Mouse (Mus musculus) E14TG2a.4 (cell line): ENCODE results near the gene 4930562C15Rik.
A peak's percentile ranks its signal among the peaks of the same experiment; 100 is the strongest.

ENCODE experiments used
- H3K27me3 ChIP-seq: 2 replicates; pipeline ENCODE4 v1.6.1; 2014; ENCODE audit warnings: low read length, control low read depth; ENCODE audit not compliant: insufficient read depth
- H3K36me3 ChIP-seq: 2 replicates; pipeline ENCODE4 v1.6.1; 2014; ENCODE audit warnings: low read length, control low read depth; ENCODE audit not compliant: insufficient read depth
- H3K4me1 ChIP-seq: replicated peaks from 2 replicates; pipeline ENCODE4 v1.6.1; 2014; ENCODE audit warnings: low read depth, low read length, control low read depth
- H3K4me3 ChIP-seq: replicated peaks from 2 replicates; pipeline ENCODE4 v1.5.1; 2014; ENCODE audit warnings: mild to moderate bottlenecking, low read length
- H3K9me3 ChIP-seq: 2 replicates; pipeline ENCODE4 v1.6.1; 2014; ENCODE audit warnings: low read length, control low read depth
- CTCF ChIP-seq: conservative IDR thresholded peaks from 2 replicates; pipeline ENCODE4 v1.5.1; 2014; ENCODE audit warnings: low read length
- NANOG ChIP-seq: IDR thresholded peaks from 2 replicates; pipeline ENCODE4 v1.6.1; 2014; ENCODE audit warnings: borderline replicate concordance, low read length, mixed read lengths
- POU5F1 ChIP-seq: IDR thresholded peaks from 2 replicates; pipeline ENCODE4 v1.6.1; 2014; ENCODE audit warnings: low read length, borderline replicate concordance

Gene 4930562C15Rik

GRCm38 (mm10) chr16:4912907-4913782 is 77.9 kb downstream of the 4930562C15Rik start:
- TF ChIP-seq POU5F1 (no peak), NANOG (no peak), CTCF (no peak)
- Histone ChIP-seq H3K4me1 (peaks cover 69% of the 10 kb centered on the region), H3K36me3 (peaks cover 74% of the 10 kb centered on the region), H3K9me3 (no peaks in the 10 kb centered on the region), H3K4me3 (0 out of 2 replicates have a peak overlapping the region, but pooled peaks have one; percentile 14), H3K27me3 (no peaks in the 10 kb centered on the region)

- H3K4me1 ChIP-seq: peaks cover 61% of the 10 kb centered on the region
- H3K9me3 ChIP-seq: no peaks in the 10 kb centered on the region
- no peaks in the 10 kb centered on the region for H3K27me3 ChIP-seq
- H3K4me3 ChIP-seq: 0 out of 2 replicates have a peak overlapping the region, but pooled peaks have one; percentile 29
- TF ChIP-seq CTCF (peak; percentile 96), POU5F1 (no peak), NANOG (no peak)
- H3K36me3 ChIP-seq: peaks cover 77% of the 10 kb centered on the region
Measured at GRCm38 (mm10) chr16:4913783-4914735, 78.8 kb downstream of the 4930562C15Rik start.

GRCm38 (mm10) chr16:4915931-4916330 is 80.7 kb downstream of the 4930562C15Rik start:
- no peak for TF ChIP-seq CTCF
- H3K4me1 ChIP-seq: peaks cover 48% of the 10 kb centered on the region
- no peak overlapping the region for H3K4me3 ChIP-seq
- peaks cover 84% of the 10 kb centered on the region for H3K36me3 ChIP-seq
- no peaks in the 10 kb centered on the region for H3K27me3 ChIP-seq
- H3K9me3 ChIP-seq: no peaks in the 10 kb centered on the region

GRCm38 (mm10) chr16:4916608-4917007 is 81.4 kb downstream of the 4930562C15Rik start:
- Histone ChIP-seq H3K4me1 (peaks cover 42% of the 10 kb centered on the region), H3K36me3 (peaks cover 84% of the 10 kb centered on the region), H3K27me3 (no peaks in the 10 kb centered on the region), H3K4me3 (no peak overlapping the region), H3K9me3 (no peaks in the 10 kb centered on the region)
- no peak for TF ChIP-seq NANOG
- no peak for TF ChIP-seq POU5F1
- TF ChIP-seq CTCF: no peak
